Mouse (Mus musculus): Measurements from ENCODE around the gene Nsun2. TPM values are rescaled to one million over a fixed set of nuclear protein-coding genes. Genes with fewer than 3 reads are reported as not detected.
"Not testable (repeated sequence)": the region's sequence is repeated elsewhere in the genome, so short reads cannot be mapped to it uniquely, and the experiment has no call there.

Nsun2 gene
- polyA plus RNA-seq, 1 experiment = 109 TPM

- Histone ChIP-seq H3K4me3 (ENCODE audit: insufficient read depth, low read length) (no peak overlapping the region), H3K4me1 (ENCODE audit: control insufficient read depth, insufficient read depth, low read length) (peaks cover 5% of the 10 kb centered on the region; the same call in 1 of the 2 replicates), H3K27ac (ENCODE audit: insufficient read depth, low read length) (no peak overlapping the region)
- TF ChIP-seq CTCF (IDR thresholded peaks at IDR 0.05; ENCODE audit: borderline replicate concordance, insufficient read depth, low read length) (no peak), POLR2A (IDR thresholded peaks at IDR 0.05; ENCODE audit: low read depth, low read length) (no peak)
Measured at GRCm38 (mm10) chr13:69596515-69596914, 63.0 kb downstream of the Nsun2 start.

- TF ChIP-seq POLR2A (IDR thresholded peaks at IDR 0.05; ENCODE audit: low read depth, low read length) (no peak), CTCF (IDR thresholded peaks at IDR 0.05; ENCODE audit: borderline replicate concordance, insufficient read depth, low read length) (no peak)
- Histone ChIP-seq H3K4me3 (ENCODE audit: insufficient read depth, low read length) (no peak overlapping the region), H3K4me1 (ENCODE audit: control insufficient read depth, insufficient read depth, low read length) (no peaks in the 10 kb centered on the region), H3K27ac (ENCODE audit: insufficient read depth, low read length) (no peak overlapping the region)
Measured at GRCm38 (mm10) chr13:69598867-69599266, 65.3 kb downstream of the Nsun2 start.

- H3K4me3 ChIP-seq (ENCODE audit: insufficient read depth, low read length); H3K4me1 ChIP-seq (ENCODE audit: control insufficient read depth, insufficient read depth, low read length); H3K27ac ChIP-seq (ENCODE audit: insufficient read depth, low read length): not testable (repeated sequence)
Measured at GRCm38 (mm10) chr13:69600863-69601262, 67.3 kb downstream of the Nsun2 start.

- TF ChIP-seq CTCF (IDR thresholded peaks at IDR 0.05; ENCODE audit: borderline replicate concordance, insufficient read depth, low read length) (no peak), POLR2A (IDR thresholded peaks at IDR 0.05; ENCODE audit: low read depth, low read length) (no peak)
- no peak overlapping the region for H3K27ac ChIP-seq (ENCODE audit: insufficient read depth, low read length)
- no peaks in the 10 kb centered on the region for H3K4me1 ChIP-seq (ENCODE audit: control insufficient read depth, insufficient read depth, low read length)
- no peak overlapping the region for H3K4me3 ChIP-seq (ENCODE audit: insufficient read depth, low read length)
Measured at GRCm38 (mm10) chr13:69601321-69601720, 67.8 kb downstream of the Nsun2 start.

GRCm38 (mm10) chr13:69604670-69605069, 71.1 kb downstream of the Nsun2 start:
- H3K4me3 ChIP-seq (ENCODE audit: insufficient read depth, low read length) = no peak overlapping the region
- no peak overlapping the region for H3K27ac ChIP-seq (ENCODE audit: insufficient read depth, low read length)
- TF ChIP-seq CTCF (IDR thresholded peaks at IDR 0.05; ENCODE audit: borderline replicate concordance, insufficient read depth, low read length) = no peak
- no peak for TF ChIP-seq POLR2A (IDR thresholded peaks at IDR 0.05; ENCODE audit: low read depth, low read length)
- H3K4me1 ChIP-seq (ENCODE audit: control insufficient read depth, insufficient read depth, low read length) = no peaks in the 10 kb centered on the region

GRCm38 (mm10) chr13:69608734-69609133, 75.2 kb downstream of the Nsun2 start:
- H3K4me1 ChIP-seq (ENCODE audit: control insufficient read depth, insufficient read depth, low read length) = 0 out of 2 replicates have a peak, but pooled peaks cover 4% of the 10 kb centered on the region
- TF ChIP-seq POLR2A (IDR thresholded peaks at IDR 0.05; ENCODE audit: low read depth, low read length) (no peak), CTCF (IDR thresholded peaks at IDR 0.05; ENCODE audit: borderline replicate concordance, insufficient read depth, low read length) (no peak)
- H3K27ac ChIP-seq (ENCODE audit: insufficient read depth, low read length) = no peak overlapping the region
- no peak overlapping the region for H3K4me3 ChIP-seq (ENCODE audit: insufficient read depth, low read length)

- Histone ChIP-seq H3K4me1 (ENCODE audit: control insufficient read depth, insufficient read depth, low read length) (0 out of 2 replicates have a peak, but pooled peaks cover 4% of the 10 kb centered on the region), H3K27ac (ENCODE audit: insufficient read depth, low read length) (no peak overlapping the region), H3K4me3 (ENCODE audit: insufficient read depth, low read length) (peak overlapping the region; percentile 79)
- no peak for TF ChIP-seq POLR2A (IDR thresholded peaks at IDR 0.05; ENCODE audit: low read depth, low read length)
- TF ChIP-seq CTCF (IDR thresholded peaks at IDR 0.05; ENCODE audit: borderline replicate concordance, insufficient read depth, low read length) = no peak
Measured at GRCm38 (mm10) chr13:69610751-69611397, 77.3 kb downstream of the Nsun2 start.

GRCm38 (mm10) chr13:69611398-69612174, 78.0 kb downstream of the Nsun2 start, which contains the start of gene Srd5a1:
Gene Srd5a1 (minus strand): TSS chr13:69611442.
- TF ChIP-seq CTCF (IDR thresholded peaks at IDR 0.05; ENCODE audit: borderline replicate concordance, insufficient read depth, low read length) (no peak), POLR2A (IDR thresholded peaks at IDR 0.05; ENCODE audit: low read depth, low read length) (peak; percentile 66)
- Histone ChIP-seq H3K27ac (ENCODE audit: insufficient read depth, low read length) (peak within 1 kb of the TSS; percentile 61), H3K4me1 (ENCODE audit: control insufficient read depth, insufficient read depth, low read length) (0 out of 2 replicates have a peak, but pooled peaks cover 4% of the 10 kb centered on the region), H3K4me3 (ENCODE audit: insufficient read depth, low read length) (peak within 1 kb of the TSS; percentile 99)

- Histone ChIP-seq H3K27ac (ENCODE audit: insufficient read depth, low read length) (no peak overlapping the region), H3K4me1 (ENCODE audit: control insufficient read depth, insufficient read depth, low read length) (0 out of 2 replicates have a peak, but pooled peaks cover 4% of the 10 kb centered on the region), H3K4me3 (ENCODE audit: insufficient read depth, low read length) (peak overlapping the region; percentile 99)
- TF ChIP-seq CTCF (IDR thresholded peaks at IDR 0.05; ENCODE audit: borderline replicate concordance, insufficient read depth, low read length) (no peak), POLR2A (IDR thresholded peaks at IDR 0.05; ENCODE audit: low read depth, low read length) (no peak)
Measured at GRCm38 (mm10) chr13:69612175-69612544, 78.6 kb downstream of the Nsun2 start.

- Histone ChIP-seq H3K4me3 (ENCODE audit: insufficient read depth, low read length) (no peak overlapping the region), H3K27ac (ENCODE audit: insufficient read depth, low read length) (no peak overlapping the region), H3K4me1 (ENCODE audit: control insufficient read depth, insufficient read depth, low read length) (0 out of 2 replicates have a peak, but pooled peaks cover 4% of the 10 kb centered on the region)
- TF ChIP-seq POLR2A (IDR thresholded peaks at IDR 0.05; ENCODE audit: low read depth, low read length) = no peak
- TF ChIP-seq CTCF (IDR thresholded peaks at IDR 0.05; ENCODE audit: borderline replicate concordance, insufficient read depth, low read length) = no peak
Measured at GRCm38 (mm10) chr13:69616716-69617115, 83.2 kb downstream of the Nsun2 start.

Measured in embryonic fibroblast, embryonic 13.5 days (primary cell).